Mouse (Mus musculus) E14TG2a.4 (cell line): ENCODE results near the gene Sap30bp.

Experiments
- H3K27me3 ChIP-seq: 2 replicates; pipeline ENCODE4 v1.6.1; 2014; ENCODE audit warnings: low read length, control low read depth; ENCODE audit not compliant: insufficient read depth
- H3K36me3 ChIP-seq: 2 replicates; pipeline ENCODE4 v1.6.1; 2014; ENCODE audit warnings: low read length, control low read depth; ENCODE audit not compliant: insufficient read depth
- H3K4me1 ChIP-seq: replicated peaks from 2 replicates; pipeline ENCODE4 v1.6.1; 2014; ENCODE audit warnings: low read depth, low read length, control low read depth
- H3K4me3 ChIP-seq: replicated peaks from 2 replicates; pipeline ENCODE4 v1.5.1; 2014; ENCODE audit warnings: mild to moderate bottlenecking, low read length
- H3K9me3 ChIP-seq: 2 replicates; pipeline ENCODE4 v1.6.1; 2014; ENCODE audit warnings: low read length, control low read depth
- CTCF ChIP-seq: conservative IDR thresholded peaks from 2 replicates; pipeline ENCODE4 v1.5.1; 2014; ENCODE audit warnings: low read length
- NANOG ChIP-seq: IDR thresholded peaks from 2 replicates; pipeline ENCODE4 v1.6.1; 2014; ENCODE audit warnings: borderline replicate concordance, low read length, mixed read lengths
- POU5F1 ChIP-seq: IDR thresholded peaks from 2 replicates; pipeline ENCODE4 v1.6.1; 2014; ENCODE audit warnings: low read length, borderline replicate concordance

Sap30bp gene

GRCm38 (mm10) chr11:115939690-115940329 is 6.7 kb downstream of the Sap30bp start:
- H3K9me3 ChIP-seq, result no peaks in the 10 kb centered on the region
- TF ChIP-seq NANOG (no peak), CTCF (peak; percentile 94)
- H3K4me3 ChIP-seq, result no peak overlapping the region
- peaks cover 45% of the 10 kb centered on the region for H3K4me1 ChIP-seq
- peaks cover 99% of the 10 kb centered on the region for H3K36me3 ChIP-seq
- no peaks in the 10 kb centered on the region for H3K27me3 ChIP-seq

GRCm38 (mm10) chr11:115941980-115942379 is 8.9 kb downstream of the Sap30bp start:
- Histone ChIP-seq H3K4me3 (no peak overlapping the region), H3K9me3 (no peaks in the 10 kb centered on the region), H3K4me1 (peaks cover 47% of the 10 kb centered on the region), H3K36me3 (peaks cover 97% of the 10 kb centered on the region), H3K27me3 (no peaks in the 10 kb centered on the region)
- TF ChIP-seq NANOG (no peak), CTCF (no peak), POU5F1 (no peak)

- Histone ChIP-seq H3K36me3 (peaks cover 97% of the 10 kb centered on the region), H3K27me3 (no peaks in the 10 kb centered on the region), H3K4me1 (peaks cover 69% of the 10 kb centered on the region), H3K4me3 (peak overlapping the region; percentile 53), H3K9me3 (no peaks in the 10 kb centered on the region)
- TF ChIP-seq CTCF (no peak), NANOG (no peak), POU5F1 (no peak)
Measured at GRCm38 (mm10) chr11:115945247-115945646, 12.2 kb downstream of the Sap30bp start.

GRCm38 (mm10) chr11:115946221-115946828 is 13.2 kb downstream of the Sap30bp start:
- Histone ChIP-seq H3K9me3 (no peaks in the 10 kb centered on the region), H3K4me3 (peak overlapping the region; percentile 53; the same call in 1 of the 2 replicates), H3K4me1 (peaks cover 76% of the 10 kb centered on the region), H3K36me3 (peaks cover 97% of the 10 kb centered on the region), H3K27me3 (no peaks in the 10 kb centered on the region)
- TF ChIP-seq POU5F1 (no peak), NANOG (no peak), CTCF (no peak)

GRCm38 (mm10) chr11:115948316-115948715 is 15.2 kb downstream of the Sap30bp start:
- Histone ChIP-seq H3K27me3 (no peaks in the 10 kb centered on the region), H3K4me3 (no peak overlapping the region), H3K9me3 (no peaks in the 10 kb centered on the region), H3K4me1 (peaks cover 87% of the 10 kb centered on the region), H3K36me3 (peaks cover 97% of the 10 kb centered on the region)
- TF ChIP-seq POU5F1, result no peak
- no peak for TF ChIP-seq CTCF
- no peak for TF ChIP-seq NANOG

GRCm38 (mm10) chr11:115950719-115951118 is 17.6 kb downstream of the Sap30bp start:
- Histone ChIP-seq H3K9me3 (no peaks in the 10 kb centered on the region), H3K4me3 (no peak overlapping the region)

GRCm38 (mm10) chr11:115954712-115955111 is 21.6 kb downstream of the Sap30bp start:
- Histone ChIP-seq H3K4me3 (no peak overlapping the region), H3K9me3 (no peaks in the 10 kb centered on the region), H3K36me3 (peaks cover 89% of the 10 kb centered on the region), H3K4me1 (peaks cover 74% of the 10 kb centered on the region), H3K27me3 (no peaks in the 10 kb centered on the region)
- no peak for TF ChIP-seq CTCF
- no peak for TF ChIP-seq NANOG
- no peak for TF ChIP-seq POU5F1

More at GRCm38 (mm10) chr11:115950719-115951118, 17.6 kb downstream of the Sap30bp start:
- peaks cover 81% of the 10 kb centered on the region for H3K4me1 ChIP-seq
- H3K36me3 ChIP-seq, result peaks cover 99% of the 10 kb centered on the region
- no peak for TF ChIP-seq POU5F1
- TF ChIP-seq NANOG, result no peak
- TF ChIP-seq CTCF, result no peak
- H3K27me3 ChIP-seq, result no peaks in the 10 kb centered on the region

GRCm38 (mm10) chr11:115955195-115955858 is 22.2 kb downstream of the Sap30bp start:
- H3K27me3 ChIP-seq, result no peaks in the 10 kb centered on the region
- peaks cover 74% of the 10 kb centered on the region for H3K4me1 ChIP-seq
- TF ChIP-seq CTCF (no peak), NANOG (no peak), POU5F1 (no peak)

More at GRCm38 (mm10) chr11:115955195-115955858, 22.2 kb downstream of the Sap30bp start:
- no peak overlapping the region for H3K4me3 ChIP-seq
- H3K36me3 ChIP-seq, result peaks cover 89% of the 10 kb centered on the region
- H3K9me3 ChIP-seq, result no peaks in the 10 kb centered on the region
